Mouse (Mus musculus): ENCODE measurements around the gene Rfx2. TPM values are rescaled to one million over a fixed set of nuclear protein-coding genes. Genes with fewer than 3 reads are reported as not detected.

Rfx2 gene
- polyA plus RNA-seq (2015; fragmentation: Nextera tagmentation; extraction: Ambion mirVana), result 5.5 and 6.5 TPM in 2 replicates

- H3K9ac ChIP-seq (ENCODE audit: low read length), result peak within 1 kb of the TSS; percentile 78
- under 1% methylated on average over 50 of the region's 62 CpGs for WGBS
Measured at GRCm38 (mm10) chr17:56830411-56831110, at the start of gene Rfx2. Gene Rfx2 (minus strand): TSS chr17:56831013.

DNA sequence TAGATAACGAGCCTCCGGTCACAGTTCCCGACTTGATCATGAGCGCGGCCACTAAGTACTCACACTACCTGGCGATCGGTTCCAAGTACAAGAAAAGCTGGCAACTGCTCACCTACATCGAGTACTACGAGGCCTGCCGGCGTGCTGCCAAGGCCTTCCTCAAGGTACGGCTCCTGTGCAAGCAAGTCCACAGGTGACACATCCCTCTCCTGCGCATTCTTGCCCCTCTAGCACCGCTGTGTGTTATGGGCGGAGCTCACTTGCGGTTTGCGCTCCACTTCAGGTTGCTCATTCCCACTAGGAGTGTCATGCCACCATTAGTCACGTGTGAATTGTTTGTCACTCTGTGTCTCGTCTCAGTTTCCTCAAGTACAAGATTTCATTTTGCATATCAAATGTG, 46.6 kb upstream of the Rfx2 start:
- 86% methylated on average over 19 of the region's 19 CpGs for WGBS
- no peak for ATAC-seq (ENCODE audit: insufficient read depth, low FRiP score)
- Histone ChIP-seq H3K36me3 (ENCODE audit: control insufficient read depth, insufficient read depth, low read length) (no peaks in the 10 kb centered on the region), H3K4me1 (ENCODE audit: control insufficient read depth, insufficient read depth, low read length) (no peaks in the 10 kb centered on the region), H3K27ac (ENCODE audit: low read length) (no peak overlapping the region), H3K9me3 (replicated peaks; ENCODE audit: control insufficient read depth, low read length) (no peaks in the 10 kb centered on the region), H3K27me3 (ENCODE audit: control insufficient read depth, insufficient read depth, low read length) (no peaks in the 10 kb centered on the region), H3K4me3 (replicated peaks; ENCODE audit: low read length) (no peak overlapping the region), H3K4me2 (ENCODE audit: low read depth, low read length) (no peak overlapping the region), H3K9ac (ENCODE audit: low read length) (no peak overlapping the region)

More at GRCm38 (mm10) chr17:56830411-56831110, at the start of gene Rfx2:
- Histone ChIP-seq H3K9me3 (replicated peaks; ENCODE audit: control insufficient read depth, low read length) (no peaks in the 10 kb centered on the region), H3K4me2 (ENCODE audit: low read depth, low read length) (peak within 1 kb of the TSS; percentile 93), H3K27ac (ENCODE audit: low read length) (no peak within 1 kb of the TSS), H3K4me3 (replicated peaks; ENCODE audit: low read length) (peak within 1 kb of the TSS; percentile 75), H3K36me3 (ENCODE audit: control insufficient read depth, insufficient read depth, low read length) (no peaks in the 10 kb centered on the region), H3K27me3 (ENCODE audit: control insufficient read depth, insufficient read depth, low read length) (no peaks in the 10 kb centered on the region), H3K4me1 (ENCODE audit: control insufficient read depth, insufficient read depth, low read length) (peaks cover 18% of the 10 kb centered on the region)
- ATAC-seq (ENCODE audit: insufficient read depth, low FRiP score), result no peak

- ATAC-seq (ENCODE audit: insufficient read depth, low FRiP score), result no peak
- no peak overlapping the region for H3K9ac ChIP-seq (ENCODE audit: low read length)
- H3K27ac ChIP-seq (ENCODE audit: low read length), result no peak overlapping the region
- H3K9me3 ChIP-seq (replicated peaks; ENCODE audit: control insufficient read depth, low read length), result no peaks in the 10 kb centered on the region
- no peaks in the 10 kb centered on the region for H3K27me3 ChIP-seq (ENCODE audit: control insufficient read depth, insufficient read depth, low read length)
- H3K4me2 ChIP-seq (ENCODE audit: low read depth, low read length), result no peak overlapping the region
- H3K36me3 ChIP-seq (ENCODE audit: control insufficient read depth, insufficient read depth, low read length), result no peaks in the 10 kb centered on the region
- no peaks in the 10 kb centered on the region for H3K4me1 ChIP-seq (ENCODE audit: control insufficient read depth, insufficient read depth, low read length)
- 56% methylated on average over 8 of the region's 8 CpGs for WGBS
- no peak overlapping the region for H3K4me3 ChIP-seq (replicated peaks; ENCODE audit: low read length)
Measured at GRCm38 (mm10) chr17:56876981-56877380, 46.2 kb upstream of the Rfx2 start.

DNA sequence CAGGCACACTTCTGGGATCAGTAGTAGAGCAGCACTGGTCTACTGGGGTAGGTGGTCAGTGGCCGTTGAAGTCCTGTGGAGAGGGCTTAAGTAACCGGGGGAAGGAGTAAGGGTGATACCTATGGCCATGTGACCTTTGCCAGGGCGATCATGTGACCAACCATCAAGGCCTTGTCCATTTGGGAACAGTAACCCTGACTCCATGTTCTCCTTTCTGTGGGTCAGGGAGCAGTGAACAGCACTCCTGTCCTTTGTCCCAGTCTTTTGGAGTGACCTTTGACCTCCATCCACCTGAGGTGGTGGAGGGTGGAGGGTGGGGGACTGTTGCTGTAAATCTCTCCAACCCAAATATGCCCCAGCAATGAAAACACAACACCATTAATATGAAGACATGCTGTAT, 45.7 kb upstream of the Rfx2 start:
- WGBS, result 88% methylated on average over 3 of the region's 3 CpGs
- no peaks in the 10 kb centered on the region for H3K36me3 ChIP-seq (ENCODE audit: control insufficient read depth, insufficient read depth, low read length)
- no peaks in the 10 kb centered on the region for H3K4me1 ChIP-seq (ENCODE audit: control insufficient read depth, insufficient read depth, low read length)
- H3K4me2 ChIP-seq (ENCODE audit: low read depth, low read length), result no peak overlapping the region
- H3K27ac ChIP-seq (ENCODE audit: low read length), result no peak overlapping the region
- ATAC-seq (ENCODE audit: insufficient read depth, low FRiP score), result no peak
- H3K9ac ChIP-seq (ENCODE audit: low read length), result no peak overlapping the region
- H3K4me3 ChIP-seq (replicated peaks; ENCODE audit: low read length), result no peak overlapping the region
- H3K27me3 ChIP-seq (ENCODE audit: control insufficient read depth, insufficient read depth, low read length), result no peaks in the 10 kb centered on the region
- H3K9me3 ChIP-seq (replicated peaks; ENCODE audit: control insufficient read depth, low read length), result no peaks in the 10 kb centered on the region

DNA sequence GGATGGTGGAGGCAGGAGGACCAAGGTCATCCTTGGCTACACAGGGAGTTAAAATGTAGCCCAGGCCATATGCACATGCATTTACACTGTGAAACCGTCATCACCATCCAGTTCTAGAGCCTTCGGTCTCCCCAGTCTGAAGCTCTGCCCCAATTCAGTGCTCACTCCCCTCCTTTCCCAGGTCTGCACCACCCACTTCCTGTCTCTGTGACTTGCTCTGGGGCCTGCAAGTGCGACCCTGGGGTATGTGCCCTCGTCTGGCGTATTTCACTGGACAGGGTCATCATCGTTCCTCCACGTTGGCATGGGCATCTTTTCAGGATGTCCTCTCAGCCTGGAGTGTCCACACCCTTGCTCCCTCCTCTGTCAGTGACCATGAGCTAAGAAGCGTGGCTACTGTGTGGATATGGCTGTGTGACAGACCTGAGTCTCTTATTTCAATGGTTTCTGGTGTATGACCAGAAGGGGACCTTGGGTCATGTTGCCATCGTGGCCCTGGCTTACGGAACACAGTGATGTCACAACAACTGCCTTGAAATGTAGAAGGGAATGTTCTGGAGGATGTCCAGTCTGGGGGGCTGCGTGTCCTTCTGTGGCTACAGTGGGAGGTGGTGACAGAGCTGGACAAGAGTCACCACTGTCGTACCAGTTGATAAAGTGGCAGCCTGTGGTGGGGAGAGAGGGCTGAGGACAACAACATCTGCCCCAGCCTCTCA, 44.3 kb upstream of the Rfx2 start, which contains the start of gene 1700061G19Rik:
1700061G19Rik (plus strand) TSS at position 542 of the 716 bp plus-strand sequence.
- Histone ChIP-seq H3K27me3 (ENCODE audit: control insufficient read depth, insufficient read depth, low read length) (no peaks in the 10 kb centered on the region), H3K27ac (ENCODE audit: low read length) (no peak within 1 kb of the TSS), H3K9me3 (replicated peaks; ENCODE audit: control insufficient read depth, low read length) (no peaks in the 10 kb centered on the region), H3K9ac (ENCODE audit: low read length) (no peak within 1 kb of the TSS), H3K4me3 (replicated peaks; ENCODE audit: low read length) (no peak within 1 kb of the TSS), H3K4me2 (ENCODE audit: low read depth, low read length) (no peak within 1 kb of the TSS), H3K36me3 (ENCODE audit: control insufficient read depth, insufficient read depth, low read length) (no peaks in the 10 kb centered on the region), H3K4me1 (ENCODE audit: control insufficient read depth, insufficient read depth, low read length) (no peaks in the 10 kb centered on the region)
- 80% methylated on average over 12 of the region's 12 CpGs for WGBS
- no peak for ATAC-seq (ENCODE audit: insufficient read depth, low FRiP score)

DNA sequence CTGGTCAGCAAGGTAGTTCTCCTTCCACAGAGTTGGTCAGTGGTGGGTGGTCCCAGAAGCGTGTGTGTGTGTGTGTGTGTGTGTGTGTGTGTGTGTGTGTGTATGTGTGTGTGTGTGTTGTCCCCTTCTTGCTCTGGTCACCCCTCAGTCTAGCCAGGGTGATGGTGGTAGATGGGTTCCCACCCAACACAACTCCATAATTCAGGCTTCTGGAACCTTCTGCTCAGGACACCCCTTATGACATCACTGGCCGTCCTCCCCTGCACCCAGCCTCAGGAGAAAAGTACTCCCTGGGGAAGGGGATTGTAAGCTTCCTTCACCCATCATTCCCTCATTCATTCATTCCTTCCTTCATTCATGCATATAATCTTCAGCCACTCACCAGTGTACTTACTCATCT, 43.4 kb upstream of the Rfx2 start, which contains the start of gene Acsbg2:
Acsbg2 (minus strand) TSS at position 211 of the 400 bp plus-strand sequence.
- no peaks in the 10 kb centered on the region for H3K27me3 ChIP-seq (ENCODE audit: control insufficient read depth, insufficient read depth, low read length)

GRCm38 (mm10) chr17:56872512-56872911, 41.7 kb upstream of the Rfx2 start:
- ATAC-seq (ENCODE audit: insufficient read depth, low FRiP score), result no peak
- WGBS, result 78% methylated on average over 7 of the region's 7 CpGs
- Histone ChIP-seq H3K27ac (ENCODE audit: low read length) (no peak overlapping the region), H3K9ac (ENCODE audit: low read length) (no peak overlapping the region), H3K36me3 (ENCODE audit: control insufficient read depth, insufficient read depth, low read length) (no peaks in the 10 kb centered on the region), H3K4me3 (replicated peaks; ENCODE audit: low read length) (no peak overlapping the region), H3K9me3 (replicated peaks; ENCODE audit: control insufficient read depth, low read length) (no peaks in the 10 kb centered on the region), H3K4me1 (ENCODE audit: control insufficient read depth, insufficient read depth, low read length) (no peaks in the 10 kb centered on the region), H3K4me2 (ENCODE audit: low read depth, low read length) (no peak overlapping the region), H3K27me3 (ENCODE audit: control insufficient read depth, insufficient read depth, low read length) (no peaks in the 10 kb centered on the region)

More for the DNA sequence above, 43.4 kb upstream of the Rfx2 start, which contains the start of gene Acsbg2:
- no peaks in the 10 kb centered on the region for H3K36me3 ChIP-seq (ENCODE audit: control insufficient read depth, insufficient read depth, low read length)
- H3K9me3 ChIP-seq (replicated peaks; ENCODE audit: control insufficient read depth, low read length), result no peaks in the 10 kb centered on the region
- H3K9ac ChIP-seq (ENCODE audit: low read length), result no peak within 1 kb of the TSS
- H3K4me1 ChIP-seq (ENCODE audit: control insufficient read depth, insufficient read depth, low read length), result no peaks in the 10 kb centered on the region
- no peak within 1 kb of the TSS for H3K4me2 ChIP-seq (ENCODE audit: low read depth, low read length)
- no peak within 1 kb of the TSS for H3K4me3 ChIP-seq (replicated peaks; ENCODE audit: low read length)
- 73% methylated on average over 2 of the region's 2 CpGs for WGBS
- no peak for ATAC-seq (ENCODE audit: insufficient read depth, low FRiP score)
- no peak within 1 kb of the TSS for H3K27ac ChIP-seq (ENCODE audit: low read length)

- Histone ChIP-seq H3K27ac (ENCODE audit: low read length) (no peak overlapping the region), H3K4me2 (ENCODE audit: low read depth, low read length) (no peak overlapping the region), H3K9ac (ENCODE audit: low read length) (no peak overlapping the region), H3K27me3 (ENCODE audit: control insufficient read depth, insufficient read depth, low read length) (no peaks in the 10 kb centered on the region), H3K36me3 (ENCODE audit: control insufficient read depth, insufficient read depth, low read length) (no peaks in the 10 kb centered on the region), H3K4me3 (replicated peaks; ENCODE audit: low read length) (no peak overlapping the region), H3K9me3 (replicated peaks; ENCODE audit: control insufficient read depth, low read length) (0 out of 2 replicates have a peak, but pooled peaks cover 6% of the 10 kb centered on the region), H3K4me1 (ENCODE audit: control insufficient read depth, insufficient read depth, low read length) (no peaks in the 10 kb centered on the region)
- no peak for ATAC-seq (ENCODE audit: insufficient read depth, low FRiP score)
- WGBS, result 63% methylated on average over 8 of the region's 8 CpGs
Measured at GRCm38 (mm10) chr17:56871767-56872166, 41.0 kb upstream of the Rfx2 start.

GRCm38 (mm10) chr17:56870287-56870953, 39.6 kb upstream of the Rfx2 start:
- ATAC-seq (ENCODE audit: insufficient read depth, low FRiP score), result no peak
- Histone ChIP-seq H3K4me2 (ENCODE audit: low read depth, low read length) (no peak overlapping the region), H3K27me3 (ENCODE audit: control insufficient read depth, insufficient read depth, low read length) (no peaks in the 10 kb centered on the region), H3K9me3 (replicated peaks; ENCODE audit: control insufficient read depth, low read length) (0 out of 2 replicates have a peak, but pooled peaks cover 6% of the 10 kb centered on the region), H3K36me3 (ENCODE audit: control insufficient read depth, insufficient read depth, low read length) (no peaks in the 10 kb centered on the region), H3K4me3 (replicated peaks; ENCODE audit: low read length) (no peak overlapping the region), H3K4me1 (ENCODE audit: control insufficient read depth, insufficient read depth, low read length) (no peaks in the 10 kb centered on the region), H3K9ac (ENCODE audit: low read length) (no peak overlapping the region), H3K27ac (ENCODE audit: low read length) (no peak overlapping the region)
- 63% methylated on average over 15 of the region's 15 CpGs for WGBS
